Mouse (Mus musculus) Patski (cell line): ENCODE results near the gene Pfkp. TPM values are rescaled to one million over a fixed set of nuclear protein-coding genes. Genes with fewer than 3 reads are reported as not detected.

Experiments
- ATAC-seq: fragments of 100-300 bp; one replicate; pipeline ENCODE4 v1.8.0; 2021
- CTCF ChIA-PET: fragments of 350-600 bp; sonication (Branson Sonifier 250); formaldehyde crosslinking; loops from one replicate; lab custom pipeline; 2022; ENCODE audit warnings: inconsistent platforms; lab: Charles Lee
- POLR2A ChIA-PET: fragments of 350-600 bp; sonication (Branson Sonifier 250); formaldehyde crosslinking; loops from one replicate; lab custom pipeline; 2022; ENCODE audit warnings: antibody characterized with exemption, inconsistent platforms; lab: Charles Lee
- DNase-seq: peaks from one replicate; pipeline ENCODE4 v3.0.0-alpha.2; 2011; ENCODE audit warnings: low read depth, low spot score
- H3K27me3 ChIP-seq: fragments of 371-371 bp; one replicate; pipeline ENCODE4 v1.5.1; 2021
- CTCF ChIP-seq: fragments of 100-300 bp; IDR thresholded peaks from one replicate; pipeline ENCODE4 v1.5.1; 2021
- in situ Hi-C: fragments of 300-500 bp; cut with MboI; formaldehyde crosslinking; loops from 3 replicates; pipeline ENCODE4 v1.11.1; 2018; ENCODE audit warnings: low pct_unique_long_range_greater_than_20kb, mixed read lengths
- polyA plus RNA-seq: library from polyadenylated mRNA; unstranded; gene quantifications from one replicate; pipeline ENCODE4 v1.2.3, GENCODE M21; 2021

Gene Pfkp
- 220 TPM for polyA plus RNA-seq

DNA sequence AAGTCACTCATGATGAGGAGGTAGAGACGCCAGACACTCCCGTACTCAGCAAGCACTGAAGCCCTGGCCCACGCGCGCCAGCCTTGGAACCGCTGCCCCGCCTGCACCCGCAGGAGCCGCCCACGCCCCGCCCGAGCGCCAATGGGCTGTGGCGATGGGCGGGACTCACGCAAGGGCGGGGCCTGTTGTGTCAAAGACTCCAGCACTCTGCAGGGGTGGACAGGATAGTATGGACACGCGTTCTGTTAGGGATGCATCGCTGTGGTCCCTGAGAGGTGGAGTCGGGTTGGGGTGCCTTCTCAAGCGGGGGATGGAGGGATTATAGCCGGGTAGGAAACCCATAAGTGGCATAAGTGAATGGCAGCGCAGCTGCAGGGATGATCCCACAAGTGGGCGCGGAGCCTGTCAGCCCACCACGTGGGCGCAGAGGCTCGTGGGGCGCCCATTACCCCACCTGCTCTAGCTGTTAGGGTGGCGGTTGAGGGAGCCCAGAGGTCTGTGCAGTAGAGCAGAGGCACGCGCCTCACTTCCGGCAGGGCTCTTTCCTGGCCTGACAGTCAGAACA, at the start of gene Pfkp:
TSS of gene Pfkp (minus strand) at position 109 of the 565 bp plus-strand sequence.
- no peaks in the 10 kb centered on the region for H3K27me3 ChIP-seq

GRCm38 (mm10) chr13:6690607-6691006, 42.0 kb upstream of the Pfkp start:
- CTCF ChIA-PET: interaction anchor here (1.2 to 1.9 kb wide), 2 partner anchors 13 to 63 kb away, joined by 5 to 7 read pairs; no protein-coding TSS in a partner anchor
- TF ChIP-seq CTCF: no peak
- ATAC-seq (no peak), DNase-seq (no peak)
- in situ Hi-C loops: no loop called here
- POLR2A ChIA-PET: no interaction called here
- H3K27me3 ChIP-seq: no peaks in the 10 kb centered on the region

More for the DNA sequence above, at the start of gene Pfkp:
- ChIA-PET CTCF (interaction anchor here (2.1 to 2.9 kb wide), 2 partner anchors 12 to 16 kb away, joined by 5 to 7 read pairs; no protein-coding TSS in a partner anchor), POLR2A (interaction anchor here (1.0 to 1.5 kb wide), 4 partner anchors 15 to 31 kb away, joined by 3 to 4 read pairs (median 4); no protein-coding TSS in a partner anchor)
- no peak for TF ChIP-seq CTCF
- DNase-seq (no peak), ATAC-seq (peak; percentile 93)
- in situ Hi-C loops: no loop called here

DNA sequence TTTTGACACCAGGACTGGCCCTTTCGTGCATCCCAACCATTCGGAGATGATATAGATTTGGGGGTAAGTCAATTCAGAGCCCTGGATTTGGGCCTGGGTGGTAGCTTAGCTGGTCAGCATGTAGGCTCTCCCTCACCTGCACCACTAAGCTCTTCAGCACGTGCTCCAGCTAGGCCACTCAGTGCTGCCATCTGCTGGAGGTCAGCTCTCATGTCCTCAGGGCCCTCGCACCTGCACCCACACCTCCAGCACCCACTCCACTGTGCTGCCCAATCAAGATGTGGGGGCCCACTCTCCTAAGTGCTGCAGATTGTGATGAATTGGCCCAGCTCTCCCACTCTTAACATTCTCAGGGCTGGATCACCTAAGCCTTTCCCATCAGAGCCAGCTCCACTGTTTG, 41.4 kb upstream of the Pfkp start:
- POLR2A ChIA-PET: no interaction called here
- ATAC-seq: no peak
- in situ Hi-C loops: loop anchor here (5.0 kb wide), 1 partner anchor 67 kb away; no protein-coding TSS in a partner anchor

DNA sequence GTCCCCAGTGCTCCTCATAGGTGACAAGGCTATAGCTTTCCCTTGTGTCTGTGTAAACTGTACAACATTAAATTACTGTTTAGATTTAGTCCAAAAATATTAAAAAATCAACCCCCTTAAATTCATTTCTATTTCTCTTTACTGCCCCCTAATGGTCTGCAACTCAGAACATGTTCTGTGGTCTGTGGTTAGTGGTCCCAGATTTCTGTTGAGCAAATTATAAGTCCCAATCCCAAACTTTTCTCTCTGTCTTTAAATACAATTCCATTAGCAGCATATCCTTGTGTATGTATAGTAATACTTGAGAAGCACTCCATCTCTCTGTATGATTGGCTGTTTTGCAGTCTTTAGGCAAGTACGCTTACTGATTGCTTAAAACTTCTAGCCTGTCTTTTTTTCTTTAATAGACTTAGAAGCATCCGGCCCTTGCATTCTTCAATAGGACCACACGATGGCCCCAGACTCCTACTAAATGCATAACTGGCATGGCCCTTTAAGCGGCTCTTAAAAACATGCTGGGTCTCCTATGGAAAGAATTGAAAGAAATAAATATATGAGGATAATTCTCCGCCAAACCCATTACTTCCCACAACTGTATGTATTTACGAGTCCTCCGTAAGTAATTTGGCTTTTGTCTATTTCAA, 40.3 kb upstream of the Pfkp start:
- CTCF ChIA-PET: interaction anchor here (0.7 to 1.9 kb wide), 2 partner anchors 14 to 31 kb away, joined by 3 to 5 read pairs; no protein-coding TSS in a partner anchor
- in situ Hi-C loops: loop anchor here (5.0 kb wide), 1 partner anchor 68 kb away; no protein-coding TSS in a partner anchor
- POLR2A ChIA-PET: no interaction called here
- no peaks in the 10 kb centered on the region for H3K27me3 ChIP-seq
- ATAC-seq (peak; percentile 89), DNase-seq (no peak)
- peak; percentile 73 for TF ChIP-seq CTCF

More for the DNA sequence above, 41.4 kb upstream of the Pfkp start:
- peak; percentile 46 for TF ChIP-seq CTCF
- CTCF ChIA-PET: interaction anchor here (0.7 to 1.9 kb wide), 3 partner anchors 13 to 62 kb away, joined by 3 to 7 read pairs (median 5); no protein-coding TSS in a partner anchor
- no peak for DNase-seq
- H3K27me3 ChIP-seq: no peaks in the 10 kb centered on the region

DNA sequence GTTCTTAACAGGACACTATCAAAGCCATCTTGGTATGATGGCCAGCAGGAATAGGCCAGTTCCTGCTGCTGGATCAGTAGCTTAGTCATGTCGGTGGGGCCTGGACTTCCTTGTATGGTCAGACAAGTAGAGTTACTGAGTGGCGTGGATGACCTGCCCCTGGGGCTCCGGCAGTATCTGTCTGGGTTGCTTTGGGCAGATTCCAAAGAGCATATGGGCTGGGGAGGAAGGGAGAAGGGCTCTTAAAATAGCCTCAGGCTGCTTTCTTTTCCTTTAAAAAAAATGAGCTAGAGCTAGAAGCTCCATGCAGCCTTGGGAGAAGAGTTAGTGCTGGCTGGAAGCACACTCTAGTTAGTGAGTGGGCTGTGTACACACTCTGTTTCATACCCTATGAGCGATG, 18.3 kb upstream of the Pfkp start:
- TF ChIP-seq CTCF: no peak
- CTCF ChIA-PET: interaction anchor here (1.5 kb wide), 1 partner anchor 11 kb away, joined by 7 read pairs; no protein-coding TSS in a partner anchor
- ATAC-seq: no peak

DNA sequence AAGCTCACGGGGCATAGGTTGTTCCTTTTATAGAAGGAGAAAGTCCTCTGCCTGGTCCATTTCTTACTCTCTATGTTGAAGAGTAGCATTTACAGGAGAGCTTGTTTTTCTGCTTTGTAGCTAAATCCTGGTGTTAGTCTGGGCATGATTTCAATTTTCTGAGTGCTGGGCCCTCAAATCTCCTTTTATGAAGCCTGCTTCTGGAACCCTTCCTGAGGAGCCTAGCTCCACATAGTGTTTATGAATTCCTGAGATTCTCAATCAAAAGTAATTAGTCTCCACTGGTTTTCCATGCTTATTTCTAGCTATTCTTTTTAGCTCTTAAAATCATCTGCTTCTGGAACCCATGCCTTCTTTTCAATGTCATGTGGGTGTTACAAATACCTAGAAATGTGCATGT, 16.9 kb upstream of the Pfkp start:
- POLR2A ChIA-PET: no interaction called here
- ATAC-seq: no peak
- TF ChIP-seq CTCF: no peak
- no peak for DNase-seq
- H3K27me3 ChIP-seq: no peaks in the 10 kb centered on the region
- in situ Hi-C loops: no loop called here
- CTCF ChIA-PET: interaction anchor here (0.8 kb wide), 1 partner anchor 95 kb away, joined by 3 read pairs; no protein-coding TSS in a partner anchor

More for the DNA sequence above, 18.3 kb upstream of the Pfkp start:
- POLR2A ChIA-PET: no interaction called here
- no peaks in the 10 kb centered on the region for H3K27me3 ChIP-seq
- in situ Hi-C loops: no loop called here
- DNase-seq: no peak

GRCm38 (mm10) chr13:6664216-6664615, 15.6 kb upstream of the Pfkp start:
- H3K27me3 ChIP-seq: no peaks in the 10 kb centered on the region
- DNase-seq (no peak), ATAC-seq (no peak)
- ChIA-PET POLR2A (no interaction called here), CTCF (no interaction called here)
- no peak for TF ChIP-seq CTCF
- in situ Hi-C loops: no loop called here

DNA sequence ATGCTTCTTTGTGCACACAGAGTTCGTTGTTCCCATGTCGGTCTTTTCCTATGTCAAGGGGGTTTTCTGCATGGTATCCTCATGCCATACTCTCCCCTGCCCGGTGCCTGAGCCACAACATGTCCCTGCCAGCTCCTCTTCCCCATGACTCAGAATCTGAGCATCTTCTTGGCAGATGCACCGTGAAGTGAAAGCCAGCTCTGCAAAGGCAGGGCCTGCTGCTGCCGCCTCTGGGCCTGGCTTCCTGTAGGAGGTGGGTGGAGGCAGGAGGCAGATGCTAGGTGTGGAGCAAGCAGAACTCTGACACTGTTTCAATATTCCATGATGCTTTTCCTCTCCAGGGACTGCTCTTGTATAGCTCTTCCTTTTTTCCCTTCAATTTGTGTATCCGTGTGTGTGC, 10.7 kb upstream of the Pfkp start:
- ATAC-seq: peak; percentile 65
- no peak for DNase-seq
- in situ Hi-C loops: no loop called here
- ChIA-PET CTCF (no interaction called here), POLR2A (no interaction called here)
- TF ChIP-seq CTCF: no peak
- H3K27me3 ChIP-seq: no peaks in the 10 kb centered on the region

- POLR2A ChIA-PET: no interaction called here
- CTCF ChIA-PET: no interaction called here
- H3K27me3 ChIP-seq: no peaks in the 10 kb centered on the region
- ATAC-seq (no peak), DNase-seq (no peak)
- TF ChIP-seq CTCF: no peak
- in situ Hi-C loops: no loop called here
Observed at GRCm38 (mm10) chr13:6657300-6657699, 8.7 kb upstream of the Pfkp start.

DNA sequence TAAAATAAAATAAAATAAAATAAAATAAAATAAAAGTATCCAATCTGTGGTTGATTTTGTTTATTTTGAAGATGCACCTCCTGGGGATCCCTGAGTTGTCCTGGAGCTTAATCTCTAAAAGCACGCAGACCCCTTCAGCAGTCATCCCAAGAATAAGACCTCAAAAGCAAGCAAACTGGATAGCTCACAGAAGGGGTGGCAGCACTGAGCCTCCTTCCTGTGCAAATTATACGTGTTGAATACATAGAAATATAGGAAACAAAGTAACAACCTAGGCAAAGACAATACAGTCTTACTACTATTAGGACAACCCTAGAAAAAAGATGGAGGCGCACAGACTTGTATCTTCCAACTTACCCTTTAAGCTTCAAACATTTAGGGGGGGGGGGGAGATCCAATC, 965 bp upstream of the Pfkp start:
- in situ Hi-C loops: no loop called here
- no peak for TF ChIP-seq CTCF
- ChIA-PET CTCF (no interaction called here), POLR2A (interaction anchor here (1.5 kb wide), 1 partner anchor 24 kb away, joined by 4 read pairs; no protein-coding TSS in a partner anchor)
- DNase-seq (no peak), ATAC-seq (no peak)
- no peaks in the 10 kb centered on the region for H3K27me3 ChIP-seq
